Mouse (Mus musculus) cerebellum, postnatal 14 days (tissue): ENCODE results near the gene Vmn1r142.
"Not testable (repeated sequence)": the region's sequence is repeated elsewhere in the genome, so short reads cannot be mapped to it uniquely, and the experiment has no call there.

Source experiments
- DNase-seq, 2 experiments: peaks; one replicate each; pipeline ENCODE4 v3.0.0; 2021; ENCODE audit warnings: mixed read lengths in 2 of 2

The Vmn1r142 gene

GRCm38 (mm10) chr7:22163935-22164334 lies at the start of gene Vmn1r142:
Gene Vmn1r142 (minus strand): TSS chr7:22164035.
- DNase-seq, result not testable (repeated sequence)

GRCm38 (mm10) chr7:22201164-22201563 lies 37.3 kb upstream of the Vmn1r142 start, which contains the start of gene Gm8653:
Gene Gm8653 (minus strand): TSS chr7:22201264.
- DNase-seq, result not testable (repeated sequence)

- DNase-seq, result not testable (repeated sequence)
Observed at GRCm38 (mm10) chr7:22189077-22189476, 25.2 kb upstream of the Vmn1r142 start, which contains the start of gene Vmn1r143. Gene Vmn1r143 (plus strand): TSS chr7:22189377.

GRCm38 (mm10) chr7:22134641-22135040 lies 29.2 kb downstream of the Vmn1r142 start, which contains the start of gene Gm10666:
Gene Gm10666 (minus strand): TSS chr7:22134741.
- not testable (repeated sequence) for DNase-seq

GRCm38 (mm10) chr7:22118145-22118544 lies 45.7 kb downstream of the Vmn1r142 start, which contains the start of gene Gm16451:
Gene Gm16451 (minus strand): TSS chr7:22118245.
- DNase-seq, result not testable (repeated sequence)
